Mouse (Mus musculus) large intestine, adult 2 months (tissue): ENCODE results near the gene Serping1. TPM values are rescaled to one million over a fixed set of nuclear protein-coding genes. Genes with fewer than 3 reads are reported as not detected.

Experiments
- DNase-seq: peaks from one replicate; pipeline ENCODE4 v3.0.0-alpha.2; 2012; ENCODE audit warnings: low read depth, low spot score
- WGBS: fragments of 180-500 bp; shearing (Covaris S2); methylation state at CpG from one replicate; pipeline ENCODE4 v1.1.7; 2018; 5-methylcytosine and 5-hydroxymethylcytosine counted together
- polyA plus RNA-seq: library from polyadenylated mRNA; depleted of rRNA; stranded (reverse); fragments of >200 nt; gene quantifications from 2 replicates; pipeline ENCODE4 v1.2.3, GENCODE M21; 2012; rRNA removed

The Serping1 gene
- polyA plus RNA-seq, 1 experiment: 146 TPM

DNA sequence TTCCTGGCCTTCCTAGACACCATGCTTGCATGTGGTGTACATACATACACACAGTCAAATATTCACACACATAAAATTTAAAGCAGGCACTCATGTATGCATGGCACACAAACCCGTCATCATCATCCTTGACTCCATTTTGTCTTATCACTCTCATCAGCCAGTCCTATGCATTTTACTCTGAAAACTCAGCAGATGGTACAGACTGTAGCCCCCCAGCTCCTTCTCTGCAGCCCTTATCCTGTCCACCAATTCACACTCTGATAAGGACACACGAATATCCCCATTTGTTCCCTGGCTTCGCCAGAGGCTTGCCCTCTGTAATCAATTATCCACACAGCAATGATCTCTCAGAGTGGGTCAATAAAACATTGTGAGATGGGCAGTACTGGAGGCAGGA is 54.1 kb downstream of the Serping1 start:
- 88% methylated on average over 3 of the region's 3 CpGs for WGBS
- no peak for DNase-seq

DNA sequence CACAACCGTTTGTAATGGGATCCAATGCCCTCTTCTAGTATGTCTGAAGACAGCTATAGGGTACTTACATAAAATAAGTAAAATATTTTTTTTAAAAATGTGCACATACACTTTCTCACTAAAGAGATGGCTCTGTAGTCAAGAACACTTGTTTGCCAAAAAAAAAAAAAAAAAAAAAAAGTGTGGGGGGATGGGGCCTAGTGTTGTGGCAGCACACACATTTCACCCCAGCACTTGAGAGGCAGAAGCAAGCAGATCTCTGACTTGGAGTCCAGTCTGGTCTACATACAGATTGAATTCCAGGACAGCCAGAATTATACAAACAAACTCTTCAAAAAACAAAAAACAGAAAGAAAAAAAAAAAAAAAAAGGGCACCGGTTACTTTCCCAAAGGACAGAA is 54.5 kb downstream of the Serping1 start:
- no peak for DNase-seq
- 93% methylated on average over 2 of the region's 2 CpGs for WGBS

DNA sequence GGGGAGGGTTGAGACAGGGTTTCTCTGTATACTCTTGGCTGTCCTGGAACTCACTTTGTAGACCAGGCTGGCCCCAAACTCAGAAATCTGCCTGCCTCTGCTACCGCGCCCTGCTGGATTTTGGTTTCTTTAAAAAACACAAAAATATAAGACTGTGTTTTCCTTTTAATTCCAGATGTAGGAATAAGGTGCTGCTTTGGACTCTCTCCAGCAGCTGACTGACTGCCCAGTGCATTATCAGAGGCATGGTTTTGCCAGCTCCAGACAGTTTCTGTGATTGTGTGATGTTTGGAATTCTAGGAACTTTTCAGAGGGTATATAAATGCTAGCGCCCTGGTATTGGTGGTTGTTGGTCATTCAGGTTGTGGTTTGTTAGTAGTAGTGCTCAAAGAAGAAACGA is 57.9 kb downstream of the Serping1 start:
- WGBS: 91% methylated on average over 4 of the region's 4 CpGs
- no peak for DNase-seq

DNA sequence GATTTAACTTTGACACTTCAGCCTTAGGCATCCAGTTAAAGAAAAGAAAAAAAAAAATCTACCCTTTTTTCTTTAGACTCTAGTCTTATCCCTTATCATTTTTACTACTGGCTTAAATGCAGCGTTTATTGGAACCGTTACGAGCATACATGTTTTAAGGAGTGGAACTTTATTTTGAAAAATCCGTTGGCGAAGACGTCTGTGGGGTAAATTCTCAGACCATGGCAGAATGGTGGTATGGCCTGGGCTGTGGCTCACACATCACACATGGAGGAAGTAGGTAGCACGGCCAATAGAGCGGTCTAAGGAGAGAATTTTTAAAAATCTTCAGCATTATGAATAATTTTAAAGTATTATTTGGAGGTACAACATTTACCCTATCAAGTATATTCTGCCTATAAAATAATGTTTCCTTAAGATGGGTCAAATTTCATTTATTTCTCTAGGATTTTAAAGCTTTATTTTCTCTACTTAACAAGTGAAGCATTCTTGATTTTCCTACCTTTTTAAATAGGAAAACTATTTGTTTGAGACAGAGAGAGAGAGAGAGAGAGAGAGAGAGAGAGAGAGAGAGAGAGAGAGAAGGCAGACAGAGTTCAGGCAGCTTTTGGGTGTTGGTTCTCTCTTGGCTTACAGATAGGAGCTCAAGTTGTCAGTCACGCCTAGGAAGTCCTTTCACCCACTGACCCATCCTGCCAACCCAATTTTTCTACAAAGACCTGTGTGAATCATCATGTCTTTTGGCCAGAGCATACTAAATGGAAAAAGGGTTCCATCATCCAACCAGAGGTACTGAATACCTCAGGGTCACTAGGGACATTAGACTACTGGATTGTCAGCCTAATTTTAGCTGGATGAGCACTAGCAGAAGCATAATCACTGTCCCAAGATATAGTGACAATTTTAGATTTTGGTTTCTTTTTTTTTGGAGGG is 58.6 kb downstream of the Serping1 start:
- WGBS: 12% methylated on average over 9 of the region's 9 CpGs
- no peak for DNase-seq

DNA sequence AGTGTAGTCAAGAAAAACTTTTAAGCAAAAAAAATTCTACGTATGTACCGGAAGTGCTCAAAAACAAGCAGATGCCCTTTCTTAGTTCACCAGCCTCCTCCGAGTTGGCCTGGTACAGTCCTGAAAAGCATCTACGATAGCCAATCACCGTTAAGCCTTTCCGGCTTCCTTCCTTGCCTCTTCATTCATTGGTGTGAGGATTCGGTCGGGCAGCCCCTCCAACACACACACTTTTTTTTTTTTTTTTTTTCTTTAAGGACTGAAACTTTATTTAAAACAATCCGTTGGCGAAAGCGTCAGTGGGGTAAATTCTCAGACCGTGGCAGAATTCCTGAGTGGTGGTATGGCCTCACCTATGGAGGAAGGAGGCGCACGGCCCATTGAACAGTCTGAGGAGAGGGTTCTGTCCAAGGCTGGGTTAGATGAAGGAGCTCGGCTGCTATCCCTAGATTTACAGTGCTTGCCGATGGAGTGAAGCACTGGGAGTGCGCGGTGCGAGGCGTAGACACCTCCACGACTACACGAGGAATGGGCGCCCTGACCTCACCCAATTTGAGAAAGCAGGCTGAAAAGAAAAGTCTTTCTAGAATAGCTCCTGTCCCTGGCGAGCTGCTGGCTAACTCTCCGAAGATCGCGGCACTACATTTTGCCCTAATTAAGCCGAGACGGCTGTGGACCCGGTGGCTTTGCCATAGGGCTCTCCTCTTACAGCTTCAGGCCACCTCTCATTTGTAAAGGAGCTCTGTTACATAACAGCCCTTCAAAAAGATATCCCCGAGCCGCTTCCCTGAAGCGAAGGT is 59.5 kb downstream of the Serping1 start:
- peak; percentile 93 for DNase-seq
- WGBS: under 1% methylated on average over 33 of the region's 33 CpGs

Other genes starting within 250 kb of the Serping1 start
- 71.8 and 112 TPM in 2 replicates for gene Ctnnd1, start 124.7 kb downstream of the Serping1 start, polyA plus RNA-seq
- gene Btbd18, start 116.4 kb downstream of the Serping1 start, polyA plus RNA-seq: not detected in 2 replicates
- 47.3 and 56.9 TPM in 2 replicates for gene Selenoh, start 104.7 kb downstream of the Serping1 start, polyA plus RNA-seq
- gene Gm28635, start 97.4 kb downstream of the Serping1 start, polyA plus RNA-seq: not detected in 2 replicates
- 8.4 and 9.8 TPM in 2 replicates for gene Med19, start 97.0 kb downstream of the Serping1 start, polyA plus RNA-seq
- 66.2 and 77.2 TPM in 2 replicates for gene Tmx2, start 96.3 kb downstream of the Serping1 start, polyA plus RNA-seq
- 35.1 and 53.5 TPM in 2 replicates for gene Zdhhc5, start 60.3 kb downstream of the Serping1 start, polyA plus RNA-seq
- gene Clp1, start 48.1 kb downstream of the Serping1 start, polyA plus RNA-seq: 15.5 and 17.5 TPM in 2 replicates
- 0.82 and 1.5 TPM in 2 replicates for gene Ypel4, start 41.4 kb downstream of the Serping1 start, polyA plus RNA-seq
- gene Gm19426, start 31.8 kb downstream of the Serping1 start, polyA plus RNA-seq: 0.29 and 0.37 TPM in 2 replicates
- gene Ube2l6, start 23.4 kb upstream of the Serping1 start, polyA plus RNA-seq: 59.1 and 85.6 TPM in 2 replicates
- 0.14 TPM in 1 of 2 replicates, not detected in the other for gene Smtnl1, start 47.2 kb upstream of the Serping1 start, polyA plus RNA-seq
- 40.7 and 41.7 TPM in 2 replicates for gene Timm10, start 51.6 kb upstream of the Serping1 start, polyA plus RNA-seq
- gene Slc43a1, start 63.4 kb upstream of the Serping1 start, polyA plus RNA-seq: 5.6 and 6.8 TPM in 2 replicates
- 1.7 and 2.1 TPM in 2 replicates for gene Rtn4rl2, start 111.3 kb upstream of the Serping1 start, polyA plus RNA-seq
- 21.8 and 48.3 TPM in 2 replicates for gene Slc43a3, start 161.1 kb upstream of the Serping1 start, polyA plus RNA-seq
- gene Prg2, start 205.0 kb upstream of the Serping1 start, polyA plus RNA-seq: 0.81 and 1.3 TPM in 2 replicates
- not detected in 2 replicates for gene Prg3, start 212.8 kb upstream of the Serping1 start, polyA plus RNA-seq